ENCODE assay signal across 8 mouse cellular contexts in the genomic region with DNA sequence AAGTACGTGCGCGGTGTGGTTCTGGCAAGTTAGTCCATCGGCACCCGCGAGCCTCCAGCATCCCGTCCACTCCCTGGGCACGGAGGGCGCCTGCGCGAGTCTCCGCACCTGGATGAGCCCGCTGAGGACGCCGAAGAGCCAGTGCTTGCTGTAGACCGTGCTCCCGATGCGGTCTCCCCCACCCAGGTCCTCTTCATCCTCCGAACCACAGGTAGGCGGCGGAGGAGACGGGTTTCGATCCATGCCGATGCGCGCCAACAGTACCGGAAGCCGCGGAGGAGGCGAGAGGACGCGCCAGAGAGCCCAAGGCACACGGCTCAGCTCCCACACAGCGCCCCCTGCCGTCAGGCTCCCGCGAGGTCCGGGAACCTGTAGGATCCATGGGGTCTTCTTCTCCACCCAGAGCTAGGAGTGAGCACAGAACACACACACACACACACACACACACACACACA. TPM values are rescaled to one million over a fixed set of nuclear protein-coding genes. Genes with fewer than 3 reads are reported as not detected.
DNase-seq lines count a peak whose midpoint lies in the region; ATAC-seq lines count a peak whose summit lies in the region.

A gene (minus strand): TSS at position 291 of the 455 bp plus-strand sequence.

- ATAC-seq in common myeloid progenitor, adult 5-6 weeks (replicated peaks; ENCODE audit: low read depth, poor library complexity, severe bottlenecking): peak; percentile 85
- ATAC-seq in megakaryocyte progenitor cell, adult 5-6 weeks (replicated peaks; ENCODE audit: poor library complexity): peak; percentile 93

- DNase-seq in ZHBTc4 (ENCODE audit: low read depth, low spot score): peak; percentile 96
- peak; percentile 49 to 71 for DNase-seq in gastrocnemius, adult 8-10 months (ENCODE audit: low spot score in 2 of 2)
- DNase-seq in hindlimb bud, embryonic 11.5 days (ENCODE audit: extremely low spot score, low read depth, low spot score): peak; percentile 73
- peak; percentile 65 to 69 for DNase-seq in left cerebral cortex, adult 8-10 months (ENCODE audit: low spot score in 2 of 2)
- DNase-seq in right cerebral cortex, postnatal 14 days: peak; percentile 90
- peak; percentile 71 to 78 for DNase-seq in urinary bladder, postnatal 36 days (ENCODE audit: low spot score in 2 of 2)

RNA-seq across cellular contexts. Expression of the gene that starts here (rescaled TPM):
- 14.6 and 18.5 TPM in 2 replicates for total RNA-seq in common myeloid progenitor, adult 5-6 weeks (2017)
- total RNA-seq in gastrocnemius, adult 8-10 months (2022): 1 to 10 TPM; 2.5 to 3.7 (median 3.4) TPM
- total RNA-seq in left cerebral cortex, adult 8-10 months (2022): 1 to 10 TPM; 7.4 to 9.9 (median 8.8) TPM
- 17.5 and 20.7 TPM in 2 replicates for total RNA-seq in megakaryocyte progenitor cell, adult 5-6 weeks (2015)
- 15.5 and 18.7 TPM in 2 replicates for total RNA-seq in megakaryocyte progenitor cell, adult 5-6 weeks (2017)

Comparison
In these comparisons a context has a peak if more than half of its experiments do, and no peak if none do; other contexts are left out.
1. Peak in every context shown above with its lines: DNase-seq and ATAC-seq.